Comparison of ENCODE assay signal across 22 mouse cellular contexts in the genomic region with DNA sequence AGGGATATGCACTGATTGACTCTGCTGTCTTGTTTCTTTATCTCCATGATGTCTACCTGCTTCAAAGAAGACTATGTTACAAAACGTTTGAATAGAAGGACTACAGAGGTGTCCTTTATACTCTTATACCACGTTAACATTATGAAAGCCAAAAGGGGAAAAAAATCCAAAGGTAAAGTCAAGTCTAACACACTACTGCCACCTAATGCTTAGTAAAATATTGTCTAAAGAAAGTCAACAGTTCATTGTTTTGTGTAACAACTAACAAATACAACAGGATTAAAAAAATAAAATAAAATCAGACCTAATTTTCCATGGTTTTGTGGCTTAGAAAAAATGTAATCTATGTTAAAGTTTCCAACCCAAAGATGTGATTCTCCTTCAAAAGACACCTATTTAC. TPM values are rescaled to one million over a fixed set of nuclear protein-coding genes. Genes with fewer than 3 reads are reported as not detected.
DNase-seq lines count a peak whose midpoint lies in the region; ATAC-seq and TF ChIP-seq lines count a peak whose summit lies in the region.
"Had no signal": no experiment of that assay in that cellular context is flagged by ENCODE, and none has a peak within 500 bp of the region (broad histone marks: within the 10 kb centered on the region; RNA-seq: fewer than 3 reads in every experiment).

No protein-coding gene starts in this region.

- intact Hi-C loops in heart, adult 2 months (cut with DNase I), result loop anchor here (1.0 to 10.0 kb wide), 3 partner anchors 303 to 516 kb away; no protein-coding TSS in a partner anchor
- intact Hi-C loops in heart, postnatal 10 days (cut with DNase I), result loop anchor here (2.0 kb wide), 1 partner anchor 371 kb away; no protein-coding TSS in a partner anchor

- H3K9me3 ChIP-seq in kidney, postnatal 0 days (replicated peaks; ENCODE audit: low read length), result no peaks in the 10 kb centered on the region
- H3K9me3 ChIP-seq: embryonic facial prominence, embryonic 15.5 days; heart, embryonic 13.5 days; limb, embryonic 15.5 days had no signal

- no peak overlapping the region for H3K4me2 ChIP-seq in kidney, postnatal 0 days (ENCODE audit: low read length)
- H3K4me2 ChIP-seq: embryonic facial prominence, embryonic 15.5 days; heart, embryonic 13.5 days; hindbrain, embryonic 13.5 days; limb, embryonic 15.5 days had no signal

- no peak for TF ChIP-seq EP300 in heart, adult 2 months (IDR thresholded peaks at IDR 0.05; ENCODE audit: insufficient read depth, low read depth, low read length)

- WGBS in heart, adult 2 months, result 15% methylated on average over 2 of the region's 2 CpGs
- 32% methylated on average over 2 of the region's 2 CpGs for WGBS in kidney, postnatal 0 days

- no peak overlapping the region for H3K27ac ChIP-seq in heart, adult 2 months
- H3K27ac ChIP-seq in kidney, postnatal 0 days, result no peak overlapping the region
- H3K27ac ChIP-seq: embryonic facial prominence, embryonic 15.5 days; heart, embryonic 13.5 days; hindbrain, embryonic 13.5 days; limb, embryonic 15.5 days; macrophage had no signal

- H3K79me2 ChIP-seq in heart, adult 2 months (replicated peaks; ENCODE audit: control insufficient read depth, insufficient read depth, low read length), result no peaks in the 10 kb centered on the region

- no peak overlapping the region for H3K4me3 ChIP-seq in heart, adult 2 months
- H3K4me3 ChIP-seq in kidney, postnatal 0 days (replicated peaks; ENCODE audit: low read depth, low read length), result no peak overlapping the region
- H3K4me3 ChIP-seq: embryonic facial prominence, embryonic 15.5 days; heart, embryonic 13.5 days; hindbrain, embryonic 13.5 days; limb, embryonic 15.5 days had no signal

- peak; percentile 57 for TF ChIP-seq CTCF in heart, adult 2 months (IDR thresholded peaks at IDR 0.05)
- TF ChIP-seq CTCF in kidney, postnatal 0 days (IDR thresholded peaks at IDR 0.05; ENCODE audit: low read depth), result peak; percentile 48

- no peaks in the 10 kb centered on the region for H3K36me3 ChIP-seq in heart, adult 2 months (ENCODE audit: control insufficient read depth, insufficient read depth, low read length)
- no peaks in the 10 kb centered on the region for H3K36me3 ChIP-seq in kidney, postnatal 0 days (ENCODE audit: insufficient read depth, low read length)
- H3K36me3 ChIP-seq: embryonic facial prominence, embryonic 15.5 days; heart, embryonic 13.5 days; limb, embryonic 15.5 days had no signal

- no peaks in the 10 kb centered on the region for H3K4me1 ChIP-seq in heart, adult 2 months (ENCODE audit: control insufficient read depth, insufficient read depth, low read length)
- no peaks in the 10 kb centered on the region for H3K4me1 ChIP-seq in kidney, postnatal 0 days (replicated peaks; ENCODE audit: insufficient read depth, low read length)
- H3K4me1 ChIP-seq: embryonic facial prominence, embryonic 15.5 days; heart, embryonic 13.5 days; limb, embryonic 15.5 days had no signal

- DNase-seq in heart, adult 2 months, result no peak
- no peak for DNase-seq in heart, postnatal 10 days
- peak; percentile 4 for DNase-seq in kidney, postnatal 0 days (ENCODE audit: low spot score)
- DNase-seq in kidney, adult 11 months, result no peak
- DNase-seq in retina, postnatal 1 day, result peak; percentile 20
- DNase-seq in retina, embryonic 14.5 days (ENCODE audit: low spot score), result no peak
- DNase-seq in ovary, adult 18-20 months (ENCODE audit: low spot score), result no peak
- DNase-seq: adrenal gland, postnatal 14 days; cerebellum, adult 8-10 months; gastrocnemius, postnatal 25 days; heart, adult 18-20 months; kidney, postnatal 10 days; left cerebral cortex, postnatal 4 days; right cerebral cortex, postnatal 4 days; thymus, postnatal 25 days had no signal

- H3K9ac ChIP-seq in heart, adult 2 months (ENCODE audit: low read depth, low read length), result no peak overlapping the region
- H3K9ac ChIP-seq in kidney, postnatal 0 days (ENCODE audit: low read depth, low read length), result no peak overlapping the region
- H3K9ac ChIP-seq: embryonic facial prominence, embryonic 15.5 days; heart, embryonic 13.5 days; hindbrain, embryonic 13.5 days; limb, embryonic 15.5 days had no signal

- no peak for ATAC-seq in kidney, postnatal 0 days (replicated peaks; ENCODE audit: low FRiP score, low read depth)
- ATAC-seq: forebrain, embryonic 16.5 days; intestine, embryonic 16.5 days had no signal

- no peak for TF ChIP-seq POLR2A in heart, adult 2 months (IDR thresholded peaks at IDR 0.05; ENCODE audit: insufficient read depth, low read depth, low read length)

- H3K27me3 ChIP-seq in heart, adult 2 months (ENCODE audit: control insufficient read depth, insufficient read depth, low read length), result no peaks in the 10 kb centered on the region
- H3K27me3 ChIP-seq in kidney, postnatal 0 days (ENCODE audit: insufficient read depth, low read length), result no peaks in the 10 kb centered on the region
- H3K27me3 ChIP-seq: embryonic facial prominence, embryonic 15.5 days; heart, embryonic 13.5 days; hindbrain, embryonic 13.5 days; limb, embryonic 15.5 days had no signal

RNA-seq across cellular contexts. Expression of gene Dnajc24, which starts 15.3 kb away (rescaled TPM):
- 10 to 100 TPM; 12.7 to 16.5 TPM for total RNA-seq in heart, adult 2 months (2021)
- polyA plus RNA-seq in heart, adult 2 months (2012; rRNA removed), result 8.7 and 10.8 TPM in 2 replicates
- total RNA-seq in heart, postnatal 10 days (2021), result 10 to 100 TPM; 12.7 to 15.1 TPM
- polyA plus RNA-seq in kidney, postnatal 0 days (2015; fragmentation: Nextera tagmentation; extraction: Ambion mirVana), result 41.9 and 43.9 TPM in 2 replicates

Comparison
In these comparisons a context has a peak if more than half of its experiments do, and no peak if none do; other contexts are left out.
1. DNase-seq: peak in kidney, postnatal 0 days (single experiment) and retina, postnatal 1 day (single experiment); none in heart, adult 2 months (0 of 2), heart, postnatal 10 days (0 of 2), kidney, adult 11 months (single experiment), retina, embryonic 14.5 days (single experiment) and ovary, adult 18-20 months (single experiment).